Mouse (Mus musculus) erythroblast, embryonic 14.5 days (primary cell): ENCODE measurements around the gene Rplp0. TPM values are rescaled to one million over a fixed set of nuclear protein-coding genes. Genes with fewer than 3 reads are reported as not detected.
"Not testable (repeated sequence)": the region's sequence is repeated elsewhere in the genome, so short reads cannot be mapped to it uniquely, and the experiment has no call there.

Source experiments
- H3K27me3 ChIP-seq: 2 replicates; pipeline ENCODE4 v1.6.1; 2012; ENCODE audit warnings: inconsistent platforms; ENCODE audit not compliant: control insufficient read depth
- H3K36me3 ChIP-seq: 2 replicates; pipeline ENCODE4 v1.6.1; 2012; ENCODE audit warnings: mild to moderate bottlenecking, inconsistent platforms; ENCODE audit not compliant: control insufficient read depth
- H3K4me1 ChIP-seq: 2 replicates; pipeline ENCODE4 v1.6.1; 2012; ENCODE audit warnings: inconsistent platforms; ENCODE audit not compliant: control insufficient read depth
- H3K4me3 ChIP-seq: replicated peaks from 2 replicates; pipeline ENCODE3; 2012; ENCODE audit warnings: moderate library complexity, mild to moderate bottlenecking, inconsistent platforms
- H3K9me3 ChIP-seq: 2 replicates; pipeline ENCODE4 v1.6.1; 2012; ENCODE audit warnings: low read length, inconsistent platforms, mixed read lengths; ENCODE audit not compliant: control insufficient read depth
- GATA1 ChIP-seq: IDR thresholded peaks from 2 replicates; pipeline ENCODE4 v1.6.1; 2012; ENCODE audit warnings: low read length, inconsistent platforms, mixed read lengths
- TAL1 ChIP-seq: IDR thresholded peaks from 3 replicates; pipeline ENCODE4 v1.6.1; 2012; ENCODE audit warnings: low read length, inconsistent platforms, mixed read lengths
- polyA plus RNA-seq: library from polyadenylated mRNA; stranded (reverse); fragments of >175 nt; gene quantifications from 2 replicates; pipeline ENCODE4 v1.2.3, GENCODE M21; 2012

Gene Rplp0
- polyA plus RNA-seq, 1 experiment = 550 TPM

GRCm38 (mm10) chr5:115516908-115517307, 42.4 kb upstream of the Rplp0 start:
- H3K4me3 ChIP-seq = no peak overlapping the region
- no peaks in the 10 kb centered on the region for H3K27me3 ChIP-seq
- TF ChIP-seq TAL1 (no peak), GATA1 (no peak)
- peaks cover 35% of the 10 kb centered on the region for H3K4me1 ChIP-seq
- H3K9me3 ChIP-seq = no peaks in the 10 kb centered on the region
- no peaks in the 10 kb centered on the region; the same call in none of the 2 replicates for H3K36me3 ChIP-seq

- no peak for TF ChIP-seq GATA1
- TF ChIP-seq TAL1 = no peak
- Histone ChIP-seq H3K4me3 (no peak overlapping the region), H3K9me3 (no peaks in the 10 kb centered on the region), H3K27me3 (no peaks in the 10 kb centered on the region), H3K4me1 (peaks cover 41% of the 10 kb centered on the region), H3K36me3 (no peaks in the 10 kb centered on the region; the same call in none of the 2 replicates)
Observed at GRCm38 (mm10) chr5:115517501-115517900, 41.8 kb upstream of the Rplp0 start.

DNA sequence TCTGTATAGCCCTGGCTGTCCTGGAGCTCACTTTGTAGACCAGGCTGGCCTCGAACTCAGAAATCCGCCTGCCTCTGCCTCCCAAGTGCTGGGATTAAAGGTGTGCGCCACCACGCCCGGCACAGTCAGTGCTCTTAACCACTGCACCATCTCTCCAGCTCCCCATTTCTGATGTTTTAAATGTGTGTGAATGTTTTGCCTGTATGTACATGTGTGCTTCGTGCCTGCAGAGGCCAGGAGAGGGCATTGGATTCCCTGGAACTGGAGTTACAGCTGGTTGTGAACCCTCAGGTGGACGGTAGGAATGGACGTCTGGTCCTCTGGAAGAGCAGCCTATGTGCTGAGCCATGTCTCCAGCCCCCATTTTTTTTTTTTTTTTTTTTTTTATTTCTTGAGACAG, 41.1 kb upstream of the Rplp0 start:
- H3K4me3 ChIP-seq, H3K27me3 ChIP-seq, H3K9me3 ChIP-seq, H3K36me3 ChIP-seq: not testable (repeated sequence)
- H3K4me1 ChIP-seq = peaks cover 46% of the 10 kb centered on the region

DNA sequence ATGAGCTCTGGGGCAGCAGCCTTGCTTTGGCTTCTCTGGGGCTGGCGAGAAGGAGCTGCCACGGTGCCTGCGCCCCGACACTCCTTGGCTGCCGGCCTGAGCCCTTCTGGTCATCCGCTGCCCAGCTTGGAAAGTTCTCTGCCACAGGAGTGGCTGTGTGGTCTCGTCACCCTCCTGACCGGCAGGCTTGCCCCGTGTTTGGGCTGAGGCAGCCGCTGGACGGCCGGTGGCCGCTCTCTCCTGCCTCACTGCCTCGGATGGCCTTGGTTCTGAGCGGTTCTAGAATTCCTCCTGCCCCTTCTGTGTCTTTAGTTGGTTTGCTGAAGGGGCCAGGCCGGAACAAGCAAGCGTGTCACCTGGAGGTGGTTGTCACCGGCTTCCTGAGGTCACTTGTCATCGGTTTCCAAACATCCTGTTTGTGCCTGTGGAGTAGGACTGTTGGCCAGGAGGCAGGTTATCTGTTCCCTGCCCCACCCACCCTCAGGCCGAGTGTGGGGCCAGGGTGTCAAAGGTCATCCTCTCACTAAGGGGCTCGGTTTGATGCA, 38.9 kb upstream of the Rplp0 start:
- TF ChIP-seq GATA1 (no peak), TAL1 (no peak)
- H3K36me3 ChIP-seq = no peaks in the 10 kb centered on the region; the same call in none of the 2 replicates
- H3K9me3 ChIP-seq = no peaks in the 10 kb centered on the region
- H3K4me1 ChIP-seq = peaks cover 42% of the 10 kb centered on the region
- H3K4me3 ChIP-seq = no peak overlapping the region
- H3K27me3 ChIP-seq = no peaks in the 10 kb centered on the region

GRCm38 (mm10) chr5:115521553-115522461, 37.5 kb upstream of the Rplp0 start:
- no peaks in the 10 kb centered on the region; the same call in none of the 2 replicates for H3K36me3 ChIP-seq
- no peaks in the 10 kb centered on the region for H3K9me3 ChIP-seq
- TF ChIP-seq TAL1 (no peak), GATA1 (no peak)
- H3K27me3 ChIP-seq = no peaks in the 10 kb centered on the region
- H3K4me1 ChIP-seq = peaks cover 36% of the 10 kb centered on the region
- peak overlapping the region; percentile 58 for H3K4me3 ChIP-seq

- peaks cover 36% of the 10 kb centered on the region for H3K4me1 ChIP-seq
- H3K36me3 ChIP-seq = no peaks in the 10 kb centered on the region; the same call in none of the 2 replicates
- TF ChIP-seq GATA1 = no peak
- TF ChIP-seq TAL1 = no peak
- H3K27me3 ChIP-seq = no peaks in the 10 kb centered on the region
- H3K9me3 ChIP-seq = no peaks in the 10 kb centered on the region
- no peak overlapping the region for H3K4me3 ChIP-seq
Observed at GRCm38 (mm10) chr5:115522531-115522930, 36.7 kb upstream of the Rplp0 start.

GRCm38 (mm10) chr5:115522981-115523499, 36.2 kb upstream of the Rplp0 start:
- Histone ChIP-seq H3K36me3 (no peaks in the 10 kb centered on the region; the same call in none of the 2 replicates), H3K4me1 (peaks cover 36% of the 10 kb centered on the region), H3K9me3 (no peaks in the 10 kb centered on the region), H3K27me3 (no peaks in the 10 kb centered on the region), H3K4me3 (no peak overlapping the region)
- TF ChIP-seq TAL1 = no peak
- TF ChIP-seq GATA1 = no peak

GRCm38 (mm10) chr5:115523971-115524370, 35.3 kb upstream of the Rplp0 start:
- Histone ChIP-seq H3K36me3 (no peaks in the 10 kb centered on the region; the same call in 1 of the 2 replicates), H3K4me1 (peaks cover 36% of the 10 kb centered on the region), H3K9me3 (no peaks in the 10 kb centered on the region), H3K27me3 (no peaks in the 10 kb centered on the region), H3K4me3 (no peak overlapping the region)
- TF ChIP-seq GATA1 (no peak), TAL1 (no peak)

DNA sequence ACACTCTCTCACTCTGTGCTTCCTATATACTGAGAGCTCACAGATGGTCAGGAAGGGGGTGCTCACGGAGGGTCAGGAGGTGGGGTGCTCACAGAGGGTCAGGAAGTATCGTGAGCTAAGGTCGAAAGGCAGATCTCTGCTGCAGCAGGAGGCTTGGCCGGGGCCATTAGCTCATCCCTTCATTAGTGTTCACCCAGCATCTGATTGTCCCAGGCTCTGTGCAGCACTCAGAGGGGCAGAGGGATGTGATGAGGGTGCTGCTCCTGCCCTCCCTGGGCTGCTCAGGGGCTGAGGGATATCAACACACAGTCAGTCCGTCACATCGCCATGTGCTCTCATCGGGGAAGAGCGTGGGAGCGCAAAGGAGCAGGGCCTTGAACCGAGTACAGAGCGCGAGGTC, 34.8 kb upstream of the Rplp0 start:
- no peak for TF ChIP-seq TAL1
- TF ChIP-seq GATA1 = no peak
- Histone ChIP-seq H3K4me3 (no peak overlapping the region), H3K36me3 (no peaks in the 10 kb centered on the region), H3K4me1 (peaks cover 33% of the 10 kb centered on the region), H3K9me3 (no peaks in the 10 kb centered on the region), H3K27me3 (no peaks in the 10 kb centered on the region)
